Mouse (Mus musculus): ENCODE data around the gene Fam227b. TPM values are rescaled to one million over a fixed set of nuclear protein-coding genes. Genes with fewer than 3 reads are reported as not detected.

The Fam227b gene
- not detected in 2 replicates for polyA plus RNA-seq (2015; fragmentation: Nextera tagmentation; extraction: Ambion mirVana)

- Histone ChIP-seq H3K36me3 (peaks cover 5% of the 10 kb centered on the region; the same call in 1 of the 2 replicates), H3K9me3 (no peaks in the 10 kb centered on the region), H3K4me3 (peak within 1 kb of the TSS; percentile 81), H3K4me2 (peak within 1 kb of the TSS; percentile 57), H3K9ac (peak within 1 kb of the TSS; percentile 86), H3K27me3 (no peaks in the 10 kb centered on the region), H3K4me1 (peaks cover 7% of the 10 kb centered on the region), H3K27ac (peak within 1 kb of the TSS; percentile 97)
- WGBS, result under 1% methylated on average over 57 of the region's 57 CpGs
- ATAC-seq (ENCODE audit: borderline replicate concordance, extremely low read depth, low FRiP score, low TSS enrichment), result peak; percentile 99
These were observed at the start of gene Fam227b, which contains the start of gene Dtwd1 for GRCm38 (mm10) chr2:126151855-126152571. Gene Fam227b, minus strand, starts transcription at chr2:126152004. Gene Dtwd1, plus strand, starts transcription at chr2:126152141.

GRCm38 (mm10) chr2:126198971-126199370 lies 47.2 kb upstream of the Fam227b start:
- H3K9me3 ChIP-seq, result no peaks in the 10 kb centered on the region
- H3K4me2 ChIP-seq, result no peak overlapping the region
- H3K27ac ChIP-seq, result no peak overlapping the region
- H3K36me3 ChIP-seq, result no peaks in the 10 kb centered on the region
- 47% methylated on average over 3 of the region's 3 CpGs for WGBS
- ATAC-seq (ENCODE audit: borderline replicate concordance, extremely low read depth, low FRiP score, low TSS enrichment), result no peak
- no peaks in the 10 kb centered on the region for H3K4me1 ChIP-seq
- no peak overlapping the region for H3K9ac ChIP-seq
- no peak overlapping the region for H3K4me3 ChIP-seq
- H3K27me3 ChIP-seq, result no peaks in the 10 kb centered on the region

GRCm38 (mm10) chr2:126195631-126196356 lies 44.0 kb upstream of the Fam227b start:
- Histone ChIP-seq H3K4me2 (no peak overlapping the region), H3K36me3 (no peaks in the 10 kb centered on the region), H3K9ac (no peak overlapping the region), H3K4me1 (no peaks in the 10 kb centered on the region), H3K27me3 (no peaks in the 10 kb centered on the region), H3K27ac (no peak overlapping the region), H3K4me3 (no peak overlapping the region), H3K9me3 (no peaks in the 10 kb centered on the region)
- WGBS, result 69% methylated on average over 12 of the region's 12 CpGs
- ATAC-seq (ENCODE audit: borderline replicate concordance, extremely low read depth, low FRiP score, low TSS enrichment), result no peak

GRCm38 (mm10) chr2:126192129-126192528 lies 40.3 kb upstream of the Fam227b start:
- WGBS, result 70% methylated on average over 2 of the region's 2 CpGs
- H3K27ac ChIP-seq, result no peak overlapping the region
- H3K27me3 ChIP-seq, result no peaks in the 10 kb centered on the region
- H3K4me3 ChIP-seq, result no peak overlapping the region
- H3K9me3 ChIP-seq, result no peaks in the 10 kb centered on the region
- H3K4me2 ChIP-seq, result no peak overlapping the region
- no peak overlapping the region for H3K9ac ChIP-seq
- no peaks in the 10 kb centered on the region for H3K36me3 ChIP-seq
- no peak for ATAC-seq (ENCODE audit: borderline replicate concordance, extremely low read depth, low FRiP score, low TSS enrichment)
- no peaks in the 10 kb centered on the region for H3K4me1 ChIP-seq

- Histone ChIP-seq H3K9ac (no peak overlapping the region), H3K27me3 (no peaks in the 10 kb centered on the region), H3K4me1 (no peaks in the 10 kb centered on the region), H3K4me3 (no peak overlapping the region), H3K36me3 (no peaks in the 10 kb centered on the region), H3K4me2 (no peak overlapping the region), H3K9me3 (no peaks in the 10 kb centered on the region), H3K27ac (no peak overlapping the region)
- no peak for ATAC-seq (ENCODE audit: borderline replicate concordance, extremely low read depth, low FRiP score, low TSS enrichment)
- WGBS, result 52% methylated on average over 4 of the region's 4 CpGs
These were observed 39.5 kb upstream of the Fam227b start for GRCm38 (mm10) chr2:126191306-126191705.

- Histone ChIP-seq H3K9ac (no peak overlapping the region), H3K4me1 (no peaks in the 10 kb centered on the region), H3K36me3 (no peaks in the 10 kb centered on the region), H3K27me3 (no peaks in the 10 kb centered on the region), H3K9me3 (no peaks in the 10 kb centered on the region), H3K4me3 (no peak overlapping the region), H3K4me2 (no peak overlapping the region), H3K27ac (no peak overlapping the region)
- ATAC-seq (ENCODE audit: borderline replicate concordance, extremely low read depth, low FRiP score, low TSS enrichment), result no peak
- WGBS, result 83% methylated on average over 1 of the region's 1 CpGs
These were observed 19.6 kb upstream of the Fam227b start for GRCm38 (mm10) chr2:126171427-126171826.

GRCm38 (mm10) chr2:126166848-126167617 lies 15.2 kb upstream of the Fam227b start:
- H3K27ac ChIP-seq, result no peak overlapping the region
- no peak overlapping the region for H3K4me3 ChIP-seq
- 0 out of 2 replicates have a peak, but pooled peaks cover 6% of the 10 kb centered on the region for H3K36me3 ChIP-seq
- ATAC-seq (ENCODE audit: borderline replicate concordance, extremely low read depth, low FRiP score, low TSS enrichment), result no peak
- no peak overlapping the region for H3K9ac ChIP-seq
- no peaks in the 10 kb centered on the region for H3K9me3 ChIP-seq
- H3K27me3 ChIP-seq, result no peaks in the 10 kb centered on the region
- H3K4me2 ChIP-seq, result no peak overlapping the region
- no peaks in the 10 kb centered on the region for H3K4me1 ChIP-seq
- 80% methylated on average over 8 of the region's 8 CpGs for WGBS

- H3K27me3 ChIP-seq, result no peaks in the 10 kb centered on the region
- H3K36me3 ChIP-seq, result peaks cover 13% of the 10 kb centered on the region; the same call in 1 of the 2 replicates
- H3K9ac ChIP-seq, result no peak overlapping the region
- no peak overlapping the region for H3K27ac ChIP-seq
- no peaks in the 10 kb centered on the region for H3K4me1 ChIP-seq
- no peaks in the 10 kb centered on the region for H3K9me3 ChIP-seq
- no peak overlapping the region for H3K4me3 ChIP-seq
- ATAC-seq (ENCODE audit: borderline replicate concordance, extremely low read depth, low FRiP score, low TSS enrichment), result no peak
- no peak overlapping the region for H3K4me2 ChIP-seq
These were observed 14.5 kb upstream of the Fam227b start for GRCm38 (mm10) chr2:126166335-126166734.

GRCm38 (mm10) chr2:126165277-126166018 lies 13.6 kb upstream of the Fam227b start:
- no peaks in the 10 kb centered on the region for H3K4me1 ChIP-seq
- H3K36me3 ChIP-seq, result peaks cover 22% of the 10 kb centered on the region; the same call in 1 of the 2 replicates
- no peak overlapping the region for H3K9ac ChIP-seq
- H3K27ac ChIP-seq, result no peak overlapping the region
- H3K4me3 ChIP-seq, result no peak overlapping the region
- H3K4me2 ChIP-seq, result no peak overlapping the region
- H3K27me3 ChIP-seq, result no peaks in the 10 kb centered on the region
- no peaks in the 10 kb centered on the region for H3K9me3 ChIP-seq
- WGBS, result 86% methylated on average over 5 of the region's 5 CpGs
- ATAC-seq (ENCODE audit: borderline replicate concordance, extremely low read depth, low FRiP score, low TSS enrichment), result peak; percentile 77; the same call in 1 of the 2 replicates

- Histone ChIP-seq H3K36me3 (no peaks in the 10 kb centered on the region), H3K4me2 (no peak overlapping the region), H3K9ac (no peak overlapping the region), H3K9me3 (no peaks in the 10 kb centered on the region), H3K4me3 (no peak overlapping the region), H3K4me1 (no peaks in the 10 kb centered on the region), H3K27ac (no peak overlapping the region), H3K27me3 (no peaks in the 10 kb centered on the region)
- no peak for ATAC-seq (ENCODE audit: borderline replicate concordance, extremely low read depth, low FRiP score, low TSS enrichment)
These were observed 4.1 kb downstream of the Fam227b start for GRCm38 (mm10) chr2:126147723-126148122.

- H3K36me3 ChIP-seq, result no peaks in the 10 kb centered on the region
- no peaks in the 10 kb centered on the region for H3K4me1 ChIP-seq
- H3K27ac ChIP-seq, result no peak overlapping the region
- no peaks in the 10 kb centered on the region for H3K27me3 ChIP-seq
- H3K9ac ChIP-seq, result no peak overlapping the region
- H3K4me2 ChIP-seq, result no peak overlapping the region
- ATAC-seq (ENCODE audit: borderline replicate concordance, extremely low read depth, low FRiP score, low TSS enrichment), result no peak
- H3K4me3 ChIP-seq, result no peak overlapping the region
- WGBS, result 81% methylated on average over 4 of the region's 4 CpGs
- H3K9me3 ChIP-seq, result no peaks in the 10 kb centered on the region
These were observed 57.2 kb downstream of the Fam227b start for GRCm38 (mm10) chr2:126094616-126095015.

Data from lung, embryonic 15.5 days (tissue).